Mouse (Mus musculus): ENCODE results near the gene Smbd1. TPM values are rescaled to one million over a fixed set of nuclear protein-coding genes. Genes with fewer than 3 reads are reported as not detected.

The Smbd1 gene
- polyA plus RNA-seq, 2 experiments = 0.07 TPM; not detected in 1

DNA sequence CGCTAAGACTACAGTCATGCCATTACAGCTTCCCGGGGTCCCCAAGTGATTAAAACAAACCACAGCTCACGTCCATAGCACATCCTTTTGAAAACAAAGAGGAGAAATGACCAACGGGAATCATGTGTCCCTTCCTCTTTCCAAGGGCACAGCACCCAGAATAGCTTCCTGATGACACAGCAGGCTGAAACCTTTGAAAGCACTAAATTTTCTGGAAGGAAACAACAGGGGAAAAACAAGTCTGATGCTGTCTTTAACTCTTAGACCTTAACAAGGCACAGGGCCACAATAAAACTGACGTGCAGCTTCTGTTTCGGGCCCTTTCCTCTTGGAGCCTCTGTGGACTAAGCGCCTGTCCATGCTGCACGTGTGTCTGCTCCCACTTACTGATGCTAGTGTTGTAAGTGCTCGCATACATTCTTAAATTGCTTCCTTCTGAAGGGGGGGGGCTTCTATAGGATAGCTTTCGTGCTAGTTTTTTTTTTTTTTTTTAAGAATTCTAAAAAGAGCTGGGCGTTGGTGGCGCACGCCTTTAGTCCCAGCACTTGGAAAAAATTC is 43.3 kb upstream of the Smbd1 start:
- TF ChIP-seq EP300 (IDR thresholded peaks at IDR 0.05; ENCODE audit: low read depth) (no peak), CTCF (IDR thresholded peaks at IDR 0.05; ENCODE audit: low read depth) (no peak)
- peaks cover 0 to 6% of the 10 kb centered on the region in 2 experiments; a peak in 2 of 4 replicates for H3K4me1 ChIP-seq (replicated peaks; ENCODE audit: control insufficient read depth in 2 of 2, insufficient read depth in 2 of 2, low read length in 1 of 2)

DNA sequence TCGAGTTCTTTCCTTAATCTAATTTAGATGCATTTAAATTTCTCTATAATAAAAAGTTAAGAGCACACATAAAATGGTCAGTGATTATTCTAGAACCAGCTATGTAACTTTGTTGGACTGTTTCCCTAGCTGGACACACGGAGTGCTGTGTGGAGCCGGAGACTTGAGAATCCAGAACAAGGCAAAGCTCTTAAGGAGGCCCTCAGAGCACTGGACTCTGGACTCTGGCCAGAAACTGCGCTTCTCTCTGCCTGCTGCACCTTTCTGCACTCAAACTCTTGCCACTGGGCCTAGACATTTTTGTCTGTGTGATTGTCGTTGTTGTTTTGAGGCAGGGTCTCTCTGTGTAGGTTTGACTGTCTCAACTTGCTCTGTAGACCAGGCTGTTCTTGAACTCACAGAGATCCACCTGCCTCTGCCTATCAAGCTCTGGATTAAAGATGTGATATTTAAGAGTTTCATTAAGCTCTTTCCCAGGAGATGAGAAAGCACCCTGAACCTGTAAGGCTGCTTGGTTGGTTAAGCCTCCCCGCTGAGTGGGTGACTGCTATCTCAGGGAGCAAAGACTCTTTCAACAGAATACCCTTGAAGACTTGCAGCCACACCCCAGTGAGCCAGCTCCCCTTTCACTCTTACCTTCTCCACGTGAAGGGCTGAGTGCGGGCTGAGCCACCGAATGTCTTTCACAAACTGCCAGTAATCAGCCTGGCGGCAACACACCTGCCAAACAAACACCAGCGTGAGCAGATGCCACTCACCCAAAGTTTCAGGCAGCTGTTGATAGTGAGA is 39.0 kb upstream of the Smbd1 start:
- TF ChIP-seq EP300 (IDR thresholded peaks at IDR 0.05; ENCODE audit: low read depth) = no peak
- H3K9me3 ChIP-seq (ENCODE audit: control insufficient read depth, low read length) = no peaks in the 10 kb centered on the region
- H3K36me3 ChIP-seq (replicated peaks; ENCODE audit: control insufficient read depth, insufficient read depth, low read depth) = no peaks in the 10 kb centered on the region
- no peak overlapping the region for H3K9ac ChIP-seq (replicated peaks)
- 78% methylated on average over 11 of the region's 11 CpGs for WGBS (ENCODE audit: insufficient replicate concordance)
- H3K27me3 ChIP-seq (ENCODE audit: control insufficient read depth, insufficient read depth, low read length) = no peaks in the 10 kb centered on the region
- DNase-seq (ENCODE audit: low read depth in 3 of 3, low spot score in 3 of 3) = no peak
- no peak overlapping the region for H3K27ac ChIP-seq
- H3K4me3 ChIP-seq (ENCODE audit: insufficient read depth in 1 of 2, low read depth in 2 of 2, low read length in 2 of 2) = no peak overlapping the region
- H3K4me1 ChIP-seq (replicated peaks; ENCODE audit: control insufficient read depth in 2 of 2, insufficient read depth in 2 of 2, low read length in 1 of 2) = peaks cover 0 to 2% of the 10 kb centered on the region in 2 experiments; a peak in 2 of 4 replicates
- H3K4me2 ChIP-seq (ENCODE audit: low read depth) = no peak overlapping the region
- no peak for ATAC-seq (ENCODE audit: insufficient read depth)

More for the DNA sequence above, 43.3 kb upstream of the Smbd1 start:
- ATAC-seq (ENCODE audit: insufficient read depth) = no peak
- Histone ChIP-seq H3K4me3 (ENCODE audit: insufficient read depth in 1 of 2, low read depth in 2 of 2, low read length in 2 of 2) (no peak overlapping the region), H3K27ac (no peak overlapping the region), H3K4me2 (ENCODE audit: low read depth) (no peak overlapping the region), H3K27me3 (ENCODE audit: control insufficient read depth, insufficient read depth, low read length) (no peaks in the 10 kb centered on the region), H3K9ac (replicated peaks) (no peak overlapping the region), H3K36me3 (replicated peaks; ENCODE audit: control insufficient read depth, insufficient read depth, low read depth) (no peaks in the 10 kb centered on the region), H3K9me3 (ENCODE audit: control insufficient read depth, low read length) (no peaks in the 10 kb centered on the region)
- DNase-seq (ENCODE audit: low read depth in 3 of 3, low spot score in 3 of 3) = no peak
- 43% methylated on average over 13 of the region's 13 CpGs for WGBS (ENCODE audit: insufficient replicate concordance)

DNA sequence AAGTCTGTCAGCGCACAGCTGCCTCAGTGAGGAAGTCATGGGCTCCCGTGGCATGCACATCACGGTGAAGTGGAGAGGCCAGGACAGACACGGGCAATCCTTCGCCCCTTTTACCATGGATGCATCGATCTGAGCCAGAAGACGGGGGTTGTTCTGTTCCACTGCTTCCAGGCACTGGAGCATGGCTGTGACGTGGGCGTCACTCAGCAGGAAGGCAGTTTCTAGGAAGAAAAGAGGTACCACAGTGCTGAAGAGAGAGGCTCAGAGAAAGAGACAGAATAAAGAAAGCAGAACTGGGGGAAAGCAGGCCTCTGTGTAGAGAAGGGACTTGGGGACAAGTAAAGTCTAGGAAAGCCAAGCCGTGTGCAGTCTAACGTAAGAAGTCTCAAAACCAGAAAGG is 36.8 kb upstream of the Smbd1 start:
- H3K9ac ChIP-seq (replicated peaks) = no peak overlapping the region
- no peak for DNase-seq (ENCODE audit: low read depth in 3 of 3, low spot score in 3 of 3)
- H3K4me1 ChIP-seq (replicated peaks; ENCODE audit: control insufficient read depth in 2 of 2, insufficient read depth in 2 of 2, low read length in 1 of 2) = no peaks in the 10 kb centered on the region
- H3K27me3 ChIP-seq (ENCODE audit: control insufficient read depth, insufficient read depth, low read length) = no peaks in the 10 kb centered on the region
- H3K9me3 ChIP-seq (ENCODE audit: control insufficient read depth, low read length) = no peaks in the 10 kb centered on the region
- H3K4me2 ChIP-seq (ENCODE audit: low read depth) = no peak overlapping the region
- TF ChIP-seq EP300 (IDR thresholded peaks at IDR 0.05; ENCODE audit: low read depth) = no peak
- TF ChIP-seq CTCF (IDR thresholded peaks at IDR 0.05; ENCODE audit: low read depth) = no peak
- no peak overlapping the region for H3K27ac ChIP-seq
- WGBS (ENCODE audit: insufficient replicate concordance) = 79% methylated on average over 11 of the region's 11 CpGs
- no peak overlapping the region for H3K4me3 ChIP-seq (ENCODE audit: insufficient read depth in 1 of 2, low read depth in 2 of 2, low read length in 2 of 2)
- ATAC-seq (ENCODE audit: insufficient read depth) = no peak
- no peaks in the 10 kb centered on the region; the same call in 1 of the 2 replicates for H3K36me3 ChIP-seq (replicated peaks; ENCODE audit: control insufficient read depth, insufficient read depth, low read depth)

GRCm38 (mm10) chr16:32831501-32831900 is 21.2 kb upstream of the Smbd1 start:
- Histone ChIP-seq H3K4me3 (ENCODE audit: insufficient read depth in 1 of 2, low read depth in 2 of 2, low read length in 2 of 2) (no peak overlapping the region), H3K27me3 (ENCODE audit: control insufficient read depth, insufficient read depth, low read length) (no peaks in the 10 kb centered on the region), H3K4me1 (replicated peaks; ENCODE audit: control insufficient read depth in 2 of 2, insufficient read depth in 2 of 2, low read length in 1 of 2) (no peaks in the 10 kb centered on the region), H3K36me3 (replicated peaks; ENCODE audit: control insufficient read depth, insufficient read depth, low read depth) (no peaks in the 10 kb centered on the region; the same call in 1 of the 2 replicates), H3K9ac (replicated peaks) (no peak overlapping the region), H3K27ac (no peak overlapping the region), H3K4me2 (ENCODE audit: low read depth) (no peak overlapping the region), H3K9me3 (ENCODE audit: control insufficient read depth, low read length) (no peaks in the 10 kb centered on the region)
- no peak for TF ChIP-seq EP300 (IDR thresholded peaks at IDR 0.05; ENCODE audit: low read depth)
- TF ChIP-seq CTCF (IDR thresholded peaks at IDR 0.05; ENCODE audit: low read depth) = no peak
- DNase-seq (ENCODE audit: low read depth in 3 of 3, low spot score in 3 of 3) (no peak), ATAC-seq (ENCODE audit: insufficient read depth) (no peak)
- 68% methylated on average over 4 of the region's 4 CpGs for WGBS (ENCODE audit: insufficient replicate concordance)

GRCm38 (mm10) chr16:32829104-32829503 is 18.8 kb upstream of the Smbd1 start:
- H3K9me3 ChIP-seq (ENCODE audit: control insufficient read depth, low read length) = no peaks in the 10 kb centered on the region
- H3K9ac ChIP-seq (replicated peaks) = no peak overlapping the region
- no peaks in the 10 kb centered on the region for H3K4me1 ChIP-seq (replicated peaks; ENCODE audit: control insufficient read depth in 2 of 2, insufficient read depth in 2 of 2, low read length in 1 of 2)
- TF ChIP-seq EP300 (IDR thresholded peaks at IDR 0.05; ENCODE audit: low read depth) (no peak), CTCF (IDR thresholded peaks at IDR 0.05; ENCODE audit: low read depth) (no peak)
- DNase-seq (ENCODE audit: low read depth in 3 of 3, low spot score in 3 of 3) (no peak), ATAC-seq (ENCODE audit: insufficient read depth) (no peak)
- no peak overlapping the region for H3K27ac ChIP-seq
- WGBS (ENCODE audit: insufficient replicate concordance) = 75% methylated on average over 11 of the region's 11 CpGs
- no peak overlapping the region for H3K4me3 ChIP-seq (ENCODE audit: insufficient read depth in 1 of 2, low read depth in 2 of 2, low read length in 2 of 2)
- H3K36me3 ChIP-seq (replicated peaks; ENCODE audit: control insufficient read depth, insufficient read depth, low read depth) = no peaks in the 10 kb centered on the region; the same call in 1 of the 2 replicates
- no peak overlapping the region for H3K4me2 ChIP-seq (ENCODE audit: low read depth)
- H3K27me3 ChIP-seq (ENCODE audit: control insufficient read depth, insufficient read depth, low read length) = no peaks in the 10 kb centered on the region
